In genomic region chr7:122352566-122353277, GRCm38 (mm10) we compare ENCODE assay signal across 8 mouse cellular contexts.
DNase-seq lines count a peak whose midpoint lies in the region; ATAC-seq and TF ChIP-seq lines count a peak whose summit lies in the region.

No protein-coding gene starts in this region.

- DNase-seq in embryo, embryonic 11 days: peak; percentile 29
- no peak for DNase-seq in embryo, embryonic 9.5 days (ENCODE audit: extremely low spot score)
- peak; percentile 15 for DNase-seq in urinary bladder, postnatal 14 days (ENCODE audit: low spot score)
- no peak for DNase-seq in urinary bladder, postnatal 25 days (ENCODE audit: low spot score)
- no peak for DNase-seq in kidney, adult 2 months
- DNase-seq in right cerebral cortex, postnatal 14 days: no peak

- H3K4me2 ChIP-seq in neural tube, embryonic 12.5 days (replicated peaks): no peak overlapping the region

- H3K27me3 ChIP-seq in neural tube, embryonic 12.5 days (replicated peaks): no peaks in the 10 kb centered on the region
- H3K27me3 ChIP-seq in kidney, adult 2 months (replicated peaks; ENCODE audit: control insufficient read depth, insufficient read depth, low read length): no peaks in the 10 kb centered on the region

- TF ChIP-seq CTCF in kidney, adult 2 months (conservative IDR thresholded peaks at IDR 0.05; ENCODE audit: insufficient read depth, insufficient read length, low read depth, low read length): no peak

- no peaks in the 10 kb centered on the region for H3K9me3 ChIP-seq in neural tube, embryonic 12.5 days

- no peak overlapping the region for H3K27ac ChIP-seq in neural tube, embryonic 12.5 days
- no peak overlapping the region for H3K27ac ChIP-seq in kidney, adult 2 months (ENCODE audit: insufficient read depth, low read depth, low read length)

- ATAC-seq in neural tube, embryonic 12.5 days (ENCODE audit: low FRiP score, low read depth): peak; percentile 70; the same call in 1 of the 2 replicates
- ATAC-seq in CD4-positive, CD25-positive, alpha-beta regulatory T cell, adult 4 months: no peak

- H3K4me3 ChIP-seq in neural tube, embryonic 12.5 days: no peak overlapping the region
- no peak overlapping the region for H3K4me3 ChIP-seq in kidney, adult 2 months (ENCODE audit: insufficient read depth, low read depth, low read length)

- WGBS in neural tube, embryonic 12.5 days: 54% methylated on average over 12 of the region's 12 CpGs
- 70% methylated on average over 12 of the region's 12 CpGs for WGBS in kidney, adult 2 months

- no peak overlapping the region for H3K9ac ChIP-seq in neural tube, embryonic 12.5 days

- H3K36me3 ChIP-seq in neural tube, embryonic 12.5 days: no peaks in the 10 kb centered on the region
- no peaks in the 10 kb centered on the region for H3K36me3 ChIP-seq in kidney, adult 2 months (ENCODE audit: control insufficient read depth, insufficient read depth, low read length)

- TF ChIP-seq POLR2A in kidney, adult 2 months (IDR thresholded peaks at IDR 0.05; ENCODE audit: low read depth, low read length): no peak

- no peaks in the 10 kb centered on the region for H3K4me1 ChIP-seq in neural tube, embryonic 12.5 days
- H3K4me1 ChIP-seq in kidney, adult 2 months (ENCODE audit: control insufficient read depth, insufficient read depth, low read length): no peaks in the 10 kb centered on the region

Comparison
In these comparisons a context has a peak if more than half of its experiments do, and no peak if none do; other contexts are left out.
1. DNase-seq: peak in embryo, embryonic 11 days (single experiment) and urinary bladder, postnatal 14 days (single experiment); none in embryo, embryonic 9.5 days (single experiment), urinary bladder, postnatal 25 days (single experiment), kidney, adult 2 months (single experiment) and right cerebral cortex, postnatal 14 days (single experiment).